Mouse (Mus musculus) lung, embryonic 14.5 days (tissue): Measurements from ENCODE around the gene Zfp536. TPM values are rescaled to one million over a fixed set of nuclear protein-coding genes. Genes with fewer than 3 reads are reported as not detected.

Source experiments
- ATAC-seq: fragments of 200-750 bp; cut with Nextera tagmentation; 2 replicates; pipeline ENCODE4 v1.8.0; 2017; ENCODE audit warnings: mild to moderate bottlenecking, moderate TSS enrichment, moderate library complexity; ENCODE audit not compliant: insufficient read depth
- DNase-seq: peaks from one replicate; pipeline ENCODE4 v3.0.0-alpha.2; 2015
- H3K27ac ChIP-seq: fragments of 300-500 bp; sonication (generic); 2 replicates; pipeline ENCODE4 v1.5.1; 2014; ENCODE audit warnings: low read depth, mild to moderate bottlenecking, moderate library complexity
- H3K27me3 ChIP-seq: fragments of 300-500 bp; sonication (generic); 2 replicates; pipeline ENCODE4 v1.6.1; 2014; ENCODE audit warnings: low read length, control low read depth; ENCODE audit not compliant: insufficient read depth
- H3K36me3 ChIP-seq: fragments of 300-500 bp; sonication (generic); 2 replicates; pipeline ENCODE4 v1.6.1; 2014; ENCODE audit warnings: control low read depth; ENCODE audit not compliant: insufficient read depth
- H3K4me1 ChIP-seq: fragments of 300-500 bp; sonication (generic); 2 replicates; pipeline ENCODE4 v1.6.1; 2014; ENCODE audit warnings: antibody characterized with exemption, control low read depth; ENCODE audit not compliant: insufficient read depth
- H3K4me2 ChIP-seq: fragments of 300-500 bp; sonication (generic); 2 replicates; pipeline ENCODE4 v1.6.1; 2014; ENCODE audit warnings: mild to moderate bottlenecking
- H3K4me3 ChIP-seq: fragments of 300-500 bp; sonication (generic); 2 replicates; pipeline ENCODE4 v1.5.1; 2014; ENCODE audit warnings: low read depth, low read length
- H3K9ac ChIP-seq: fragments of 300-500 bp; sonication (generic); 2 replicates; pipeline ENCODE4 v1.6.1; 2014
- H3K9me3 ChIP-seq: fragments of 300-500 bp; sonication (generic); 2 replicates; pipeline ENCODE4 v1.6.1; 2016; ENCODE audit warnings: low read depth, low read length, control low read depth
- CTCF ChIP-seq: IDR thresholded peaks from 2 replicates; pipeline ENCODE4 v1.5.1; 2016; ENCODE audit warnings: antibody characterized with exemption, low read depth
- WGBS: fragments of 180-500 bp; shearing (Covaris S2); extraction: QIAGEN DNeasy Blood & Tissue Kit; methylation state at CpG from one replicate; pipeline ENCODE4 v1.1.7; 2014; 5-methylcytosine and 5-hydroxymethylcytosine counted together
- polyA plus RNA-seq: library from polyadenylated mRNA; unstranded; fragments of >200 nt; fragmentation: Nextera tagmentation; extraction: Ambion mirVana; gene quantifications from 2 replicates; pipeline ENCODE4 v1.2.1, GENCODE M21; 2014

The Zfp536 gene
- polyA plus RNA-seq, 1 experiment from 2014 or later, result 13.7 TPM

- no peak for DNase-seq
- 69% methylated on average over 6 of the region's 6 CpGs for WGBS
These were observed 38.9 kb downstream of the Zfp536 start for GRCm38 (mm10) chr7:37734576-37734975.

GRCm38 (mm10) chr7:37733996-37734395 is 39.4 kb downstream of the Zfp536 start:
- whole genome bisulfite sequencing, result 91% methylated on average over 4 of the region's 4 CpGs
- Histone ChIP-seq H3K4me3 (no peak overlapping the region), H3K27ac (no peak overlapping the region), H3K9me3 (no peaks in the 10 kb centered on the region), H3K4me1 (no peaks in the 10 kb centered on the region; the same call in 1 of the 2 replicates), H3K27me3 (no peaks in the 10 kb centered on the region), H3K9ac (no peak overlapping the region), H3K4me2 (no peak overlapping the region), H3K36me3 (no peaks in the 10 kb centered on the region)
- ATAC-seq (no peak), DNase-seq (no peak)
- TF ChIP-seq CTCF, result no peak

More at GRCm38 (mm10) chr7:37734576-37734975, 38.9 kb downstream of the Zfp536 start:
- no peak overlapping the region for H3K27ac ChIP-seq
- H3K9me3 ChIP-seq, result no peaks in the 10 kb centered on the region
- no peak overlapping the region for H3K4me2 ChIP-seq
- TF ChIP-seq CTCF, result no peak
- H3K36me3 ChIP-seq, result no peaks in the 10 kb centered on the region
- no peak for ATAC-seq
- no peak overlapping the region for H3K4me3 ChIP-seq
- no peaks in the 10 kb centered on the region; the same call in 1 of the 2 replicates for H3K4me1 ChIP-seq
- H3K9ac ChIP-seq, result no peak overlapping the region
- no peaks in the 10 kb centered on the region for H3K27me3 ChIP-seq

GRCm38 (mm10) chr7:37732741-37733140 is 40.7 kb downstream of the Zfp536 start:
- no peak overlapping the region for H3K4me3 ChIP-seq
- H3K9ac ChIP-seq, result no peak overlapping the region
- H3K9me3 ChIP-seq, result no peaks in the 10 kb centered on the region
- no peak for TF ChIP-seq CTCF
- DNase-seq (no peak), ATAC-seq (no peak)
- WGBS, result 58% methylated on average over 4 of the region's 4 CpGs
- H3K36me3 ChIP-seq, result no peaks in the 10 kb centered on the region
- H3K27me3 ChIP-seq, result no peaks in the 10 kb centered on the region
- no peak overlapping the region for H3K27ac ChIP-seq
- no peak overlapping the region for H3K4me2 ChIP-seq
- H3K4me1 ChIP-seq, result no peaks in the 10 kb centered on the region; the same call in 1 of the 2 replicates

- no peak overlapping the region for H3K4me2 ChIP-seq
- no peak for ATAC-seq
- no peak overlapping the region for H3K9ac ChIP-seq
- H3K9me3 ChIP-seq, result no peaks in the 10 kb centered on the region
- H3K4me1 ChIP-seq, result no peaks in the 10 kb centered on the region
- DNase-seq, result no peak
- H3K27me3 ChIP-seq, result no peaks in the 10 kb centered on the region
- 69% methylated on average over 8 of the region's 8 CpGs for WGBS
- no peak overlapping the region for H3K4me3 ChIP-seq
- TF ChIP-seq CTCF, result no peak
- no peak overlapping the region for H3K27ac ChIP-seq
- H3K36me3 ChIP-seq, result no peaks in the 10 kb centered on the region
These were observed 45.7 kb downstream of the Zfp536 start for GRCm38 (mm10) chr7:37727746-37728145.

DNA sequence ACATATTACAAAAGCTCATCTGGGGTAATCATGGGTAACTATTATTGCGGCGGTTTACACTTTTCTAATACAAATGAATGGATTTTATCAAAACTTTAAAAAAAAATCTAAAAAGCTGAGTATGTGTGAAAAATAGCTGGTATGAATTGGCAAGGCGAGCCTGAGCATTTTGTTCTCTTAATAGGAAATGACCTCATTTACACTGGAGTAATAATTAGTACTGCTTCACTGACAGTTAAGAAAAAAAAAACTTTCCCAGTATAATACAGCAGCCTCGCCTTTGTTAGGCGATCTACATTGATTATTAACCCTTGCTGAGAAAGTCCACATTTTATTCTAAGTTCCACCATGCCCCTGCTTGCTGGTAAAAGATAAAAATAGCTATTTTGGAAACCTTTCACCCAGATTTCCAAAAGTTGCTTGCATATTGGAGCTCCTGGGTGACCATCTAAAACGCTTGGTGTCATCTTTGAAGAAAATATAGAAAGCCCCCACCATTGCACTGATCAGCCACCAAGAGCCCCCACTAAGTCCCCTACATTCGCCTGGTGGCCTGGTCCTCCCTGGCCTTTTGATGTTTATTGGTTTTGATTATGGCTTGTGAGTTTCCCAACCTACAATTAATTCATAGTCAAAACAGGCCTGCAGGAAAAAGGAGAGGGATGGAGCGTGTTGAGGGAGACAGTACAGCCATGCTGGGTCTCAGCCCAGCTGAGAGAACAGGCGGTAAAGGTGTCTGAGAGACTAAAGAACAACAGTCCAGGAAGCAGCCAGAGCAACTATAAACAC is 49.2 kb downstream of the Zfp536 start:
- Histone ChIP-seq H3K4me1 (no peaks in the 10 kb centered on the region), H3K4me2 (no peak overlapping the region), H3K27ac (no peak overlapping the region), H3K4me3 (no peak overlapping the region), H3K9ac (no peak overlapping the region), H3K27me3 (no peaks in the 10 kb centered on the region), H3K36me3 (no peaks in the 10 kb centered on the region), H3K9me3 (no peaks in the 10 kb centered on the region)
- DNase-seq, result no peak
- TF ChIP-seq CTCF, result no peak
- no peak for ATAC-seq
- 73% methylated on average over 9 of the region's 9 CpGs for WGBS

GRCm38 (mm10) chr7:37723191-37723592 is 50.2 kb downstream of the Zfp536 start:
- Histone ChIP-seq H3K27me3 (no peaks in the 10 kb centered on the region), H3K36me3 (no peaks in the 10 kb centered on the region), H3K4me2 (no peak overlapping the region), H3K9me3 (no peaks in the 10 kb centered on the region), H3K9ac (no peak overlapping the region), H3K27ac (no peak overlapping the region), H3K4me1 (no peaks in the 10 kb centered on the region), H3K4me3 (no peak overlapping the region)
- ATAC-seq, result no peak
- TF ChIP-seq CTCF, result no peak
- 65% methylated on average over 7 of the region's 7 CpGs for WGBS
- DNase-seq, result no peak

DNA sequence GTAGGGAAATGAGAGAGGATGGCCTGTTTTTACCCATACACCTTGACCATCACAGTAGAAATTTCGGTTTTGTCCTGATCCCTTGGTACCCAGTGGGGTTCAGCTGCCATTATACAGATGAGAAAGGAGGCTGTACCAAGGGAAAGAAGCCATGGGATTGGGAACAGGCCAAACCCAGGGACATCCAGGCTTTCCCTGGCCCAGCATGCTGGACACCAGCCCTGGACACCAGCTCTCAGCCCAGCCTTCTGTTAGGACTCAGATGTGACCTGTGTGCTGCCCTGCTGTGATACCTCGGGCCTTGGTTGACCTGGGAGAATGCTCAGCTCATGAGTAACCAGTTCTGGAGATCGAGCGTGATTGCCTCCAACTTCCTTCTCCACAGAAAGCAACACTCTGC is 51.8 kb downstream of the Zfp536 start:
- Histone ChIP-seq H3K9ac (no peak overlapping the region), H3K9me3 (no peaks in the 10 kb centered on the region), H3K27me3 (no peaks in the 10 kb centered on the region), H3K36me3 (no peaks in the 10 kb centered on the region), H3K27ac (no peak overlapping the region), H3K4me1 (no peaks in the 10 kb centered on the region), H3K4me2 (no peak overlapping the region), H3K4me3 (no peak overlapping the region)
- ATAC-seq (no peak), DNase-seq (no peak)
- TF ChIP-seq CTCF, result no peak
- WGBS, result 88% methylated on average over 4 of the region's 4 CpGs
